Mouse (Mus musculus): Measurements from ENCODE around the gene Ddx46. TPM values are rescaled to one million over a fixed set of nuclear protein-coding genes. Genes with fewer than 3 reads are reported as not detected.

Ddx46 gene
- polyA plus RNA-seq, 1 experiment = 5.1 TPM

GRCm38 (mm10) chr13:55721516-55721915 is 86.7 kb downstream of the Ddx46 start:
- 88% methylated on average over 8 of the region's 8 CpGs for WGBS
- no peaks in the 10 kb centered on the region for H3K27me3 ChIP-seq (ENCODE audit: control insufficient read depth, insufficient read depth, low read length)
- H3K4me1 ChIP-seq (ENCODE audit: control insufficient read depth, insufficient read depth, insufficient read length, low read length) = no peaks in the 10 kb centered on the region; the same call in 1 of the 2 replicates
- TF ChIP-seq POLR2A (IDR thresholded peaks at IDR 0.05; ENCODE audit: low read depth, low read length) = no peak
- no peak for TF ChIP-seq CTCF (IDR thresholded peaks at IDR 0.05; ENCODE audit: extremely low read depth, insufficient read length, insufficient replicate concordance, low read depth, low read length)
- H3K27ac ChIP-seq (ENCODE audit: insufficient read depth, low read depth, low read length) = no peak overlapping the region
- no peak overlapping the region for H3K4me3 ChIP-seq (ENCODE audit: low read depth, low read length)
- peaks cover 16% of the 10 kb centered on the region; the same call in 1 of the 2 replicates for H3K36me3 ChIP-seq (ENCODE audit: control insufficient read depth, insufficient read depth, low read length)

- Histone ChIP-seq H3K4me3 (ENCODE audit: low read depth, low read length) (no peak overlapping the region), H3K36me3 (ENCODE audit: control insufficient read depth, insufficient read depth, low read length) (peaks cover 16% of the 10 kb centered on the region; the same call in 1 of the 2 replicates), H3K27ac (ENCODE audit: insufficient read depth, low read depth, low read length) (no peak overlapping the region), H3K27me3 (ENCODE audit: control insufficient read depth, insufficient read depth, low read length) (no peaks in the 10 kb centered on the region), H3K4me1 (ENCODE audit: control insufficient read depth, insufficient read depth, insufficient read length, low read length) (no peaks in the 10 kb centered on the region; the same call in 1 of the 2 replicates)
- WGBS = 93% methylated on average over 2 of the region's 2 CpGs
- TF ChIP-seq POLR2A (IDR thresholded peaks at IDR 0.05; ENCODE audit: low read depth, low read length) (no peak), CTCF (IDR thresholded peaks at IDR 0.05; ENCODE audit: extremely low read depth, insufficient read length, insufficient replicate concordance, low read depth, low read length) (no peak)
Measured at GRCm38 (mm10) chr13:55721995-55722394, 87.2 kb downstream of the Ddx46 start.

- Histone ChIP-seq H3K27me3 (ENCODE audit: control insufficient read depth, insufficient read depth, low read length) (no peaks in the 10 kb centered on the region), H3K36me3 (ENCODE audit: control insufficient read depth, insufficient read depth, low read length) (peaks cover 11% of the 10 kb centered on the region; the same call in 1 of the 2 replicates), H3K27ac (ENCODE audit: insufficient read depth, low read depth, low read length) (peak overlapping the region; percentile 90), H3K4me1 (ENCODE audit: control insufficient read depth, insufficient read depth, insufficient read length, low read length) (no peaks in the 10 kb centered on the region), H3K4me3 (ENCODE audit: low read depth, low read length) (peak overlapping the region; percentile 65)
- WGBS = 2% methylated on average over 4 of the region's 4 CpGs
- TF ChIP-seq POLR2A (IDR thresholded peaks at IDR 0.05; ENCODE audit: low read depth, low read length) (no peak), CTCF (IDR thresholded peaks at IDR 0.05; ENCODE audit: extremely low read depth, insufficient read length, insufficient replicate concordance, low read depth, low read length) (no peak)
Measured at GRCm38 (mm10) chr13:55726598-55727119, 91.8 kb downstream of the Ddx46 start.

- under 1% methylated on average over 70 of the region's 73 CpGs for WGBS
- H3K4me1 ChIP-seq (ENCODE audit: control insufficient read depth, insufficient read depth, insufficient read length, low read length) = no peaks in the 10 kb centered on the region
- H3K36me3 ChIP-seq (ENCODE audit: control insufficient read depth, insufficient read depth, low read length) = peaks cover 8% of the 10 kb centered on the region; the same call in 1 of the 2 replicates
- H3K27me3 ChIP-seq (ENCODE audit: control insufficient read depth, insufficient read depth, low read length) = no peaks in the 10 kb centered on the region
- H3K27ac ChIP-seq (ENCODE audit: insufficient read depth, low read depth, low read length) = peak within 1 kb of the TSS; percentile 90
- TF ChIP-seq CTCF (IDR thresholded peaks at IDR 0.05; ENCODE audit: extremely low read depth, insufficient read length, insufficient replicate concordance, low read depth, low read length) (no peak; the same call in 1 of the 2 replicates), POLR2A (IDR thresholded peaks at IDR 0.05; ENCODE audit: low read depth, low read length) (peak; percentile 80)
- H3K4me3 ChIP-seq (ENCODE audit: low read depth, low read length) = peak within 1 kb of the TSS; percentile 65
Measured at GRCm38 (mm10) chr13:55727120-55727838, 92.5 kb downstream of the Ddx46 start, which contains the start of gene Pcbd2. Gene Pcbd2 (plus strand): TSS chr13:55727368.

- H3K27me3 ChIP-seq (ENCODE audit: control insufficient read depth, insufficient read depth, low read length) = no peaks in the 10 kb centered on the region
- peak; percentile 50; the same call in 1 of the 2 replicates for TF ChIP-seq POLR2A (IDR thresholded peaks at IDR 0.05; ENCODE audit: low read depth, low read length)
- TF ChIP-seq CTCF (IDR thresholded peaks at IDR 0.05; ENCODE audit: extremely low read depth, insufficient read length, insufficient replicate concordance, low read depth, low read length) = peak; percentile 40; the same call in 1 of the 2 replicates
- WGBS = under 1% methylated on average over 19 of the region's 19 CpGs
Measured at GRCm38 (mm10) chr13:55727839-55728238, 93.0 kb downstream of the Ddx46 start.

GRCm38 (mm10) chr13:55730716-55731115 is 95.9 kb downstream of the Ddx46 start:
- Histone ChIP-seq H3K4me1 (ENCODE audit: control insufficient read depth, insufficient read depth, insufficient read length, low read length) (no peaks in the 10 kb centered on the region; the same call in 1 of the 2 replicates), H3K36me3 (ENCODE audit: control insufficient read depth, insufficient read depth, low read length) (no peaks in the 10 kb centered on the region), H3K4me3 (ENCODE audit: low read depth, low read length) (no peak overlapping the region), H3K27me3 (ENCODE audit: control insufficient read depth, insufficient read depth, low read length) (no peaks in the 10 kb centered on the region), H3K27ac (ENCODE audit: insufficient read depth, low read depth, low read length) (no peak overlapping the region)
- 93% methylated on average over 7 of the region's 7 CpGs for WGBS
- no peak for TF ChIP-seq POLR2A (IDR thresholded peaks at IDR 0.05; ENCODE audit: low read depth, low read length)
- no peak for TF ChIP-seq CTCF (IDR thresholded peaks at IDR 0.05; ENCODE audit: extremely low read depth, insufficient read length, insufficient replicate concordance, low read depth, low read length)

More at GRCm38 (mm10) chr13:55727839-55728238, 93.0 kb downstream of the Ddx46 start:
- Histone ChIP-seq H3K27ac (ENCODE audit: insufficient read depth, low read depth, low read length) (peak overlapping the region; percentile 90), H3K4me3 (ENCODE audit: low read depth, low read length) (peak overlapping the region; percentile 65), H3K36me3 (ENCODE audit: control insufficient read depth, insufficient read depth, low read length) (peaks cover 8% of the 10 kb centered on the region; the same call in 1 of the 2 replicates), H3K4me1 (ENCODE audit: control insufficient read depth, insufficient read depth, insufficient read length, low read length) (no peaks in the 10 kb centered on the region)

Other genes with a start within 250 kb of the Ddx46 start
- 0.05 and 0.60 TPM in 2 replicates for gene Slc34a1, start 236.8 kb upstream of the Ddx46 start, polyA plus RNA-seq (2012; rRNA removed)
- gene Pfn3, start 219.8 kb upstream of the Ddx46 start, polyA plus RNA-seq (2012; rRNA removed) = not detected in 2 replicates
- gene F12, start 208.2 kb upstream of the Ddx46 start, polyA plus RNA-seq (2012; rRNA removed) = 0.41 and 0.60 TPM in 2 replicates
- gene Grk6, start 190.0 kb upstream of the Ddx46 start, polyA plus RNA-seq (2012; rRNA removed) = 21.1 and 38.4 TPM in 2 replicates
- gene Prr7, start 170.8 kb upstream of the Ddx46 start, polyA plus RNA-seq (2012; rRNA removed) = 5.9 and 8.2 TPM in 2 replicates
- gene Dbn1, start 146.9 kb upstream of the Ddx46 start, polyA plus RNA-seq (2012; rRNA removed) = 8.9 and 9.8 TPM in 2 replicates
- gene Pdlim7, start 121.4 kb upstream of the Ddx46 start, polyA plus RNA-seq (2012; rRNA removed) = 57.1 and 60.2 TPM in 2 replicates
- gene Dok3, start 105.7 kb upstream of the Ddx46 start, polyA plus RNA-seq (2012; rRNA removed) = 14.1 and 25.7 TPM in 2 replicates
- 27.3 and 53.6 TPM in 2 replicates for gene Ddx41, start 98.4 kb upstream of the Ddx46 start, polyA plus RNA-seq (2012; rRNA removed)
- 51.0 and 76.9 TPM in 2 replicates for gene Fam193b, start 63.9 kb upstream of the Ddx46 start, polyA plus RNA-seq (2012; rRNA removed)
- gene Tmed9, start 61.3 kb upstream of the Ddx46 start, polyA plus RNA-seq (2012; rRNA removed) = 17.6 and 21.1 TPM in 2 replicates
- gene B4galt7, start 35.1 kb upstream of the Ddx46 start, polyA plus RNA-seq (2012; rRNA removed) = 11.4 and 16.7 TPM in 2 replicates
- gene Caml, start 12.0 kb upstream of the Ddx46 start, polyA plus RNA-seq (2012; rRNA removed) = 3.8 and 5.7 TPM in 2 replicates
- gene B230219D22Rik, start 58.1 kb downstream of the Ddx46 start, polyA plus RNA-seq (2012; rRNA removed) = 4.9 and 7.5 TPM in 2 replicates
- 21.5 and 32.8 TPM in 2 replicates for gene Txndc15, start 79.6 kb downstream of the Ddx46 start, polyA plus RNA-seq (2012; rRNA removed)
- gene Pcbd2, start 92.3 kb downstream of the Ddx46 start, polyA plus RNA-seq (2012; rRNA removed) = 5.9 and 20.2 TPM in 2 replicates
- gene Catsper3, start 149.5 kb downstream of the Ddx46 start, polyA plus RNA-seq (2012; rRNA removed) = 0.06 TPM in 1 of 2 replicates, not detected in the other
- gene Pitx1, start 201.2 kb downstream of the Ddx46 start, polyA plus RNA-seq (2012; rRNA removed) = 14.6 and 20.3 TPM in 2 replicates

All from small intestine, adult 2 months (tissue).